Mouse (Mus musculus): ENCODE data around the gene Usp9x.

Gene Usp9x

DNA sequence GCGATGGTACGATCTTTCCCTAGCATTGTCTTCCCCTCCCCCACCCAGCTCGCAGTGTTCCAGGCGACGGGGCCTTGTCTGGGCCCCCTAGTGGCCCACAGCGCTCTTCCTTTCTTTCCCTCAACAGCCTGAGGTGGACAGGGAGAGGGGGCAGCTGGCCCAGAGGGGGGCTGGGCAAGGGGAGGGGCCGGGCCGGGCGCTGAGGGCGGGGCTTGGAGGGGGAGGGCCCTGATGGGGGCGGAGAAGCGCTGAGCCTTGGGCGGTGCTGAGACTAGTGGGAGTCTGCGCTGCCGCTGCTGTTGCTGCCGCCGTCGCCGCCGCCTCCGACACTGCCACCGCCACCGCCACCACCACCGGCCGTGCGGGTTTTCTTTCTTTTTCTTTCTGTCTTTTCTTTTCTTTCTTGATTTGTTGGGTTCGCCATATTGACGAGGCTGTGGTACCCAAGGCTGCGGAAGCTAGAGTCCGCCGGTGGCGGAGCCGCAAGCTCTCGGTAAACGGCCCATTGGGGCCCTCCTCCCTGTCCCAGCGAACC is at the start of gene Usp9x:
TSS of gene Usp9x (plus strand) at position 258 of the 535 bp plus-strand sequence.
- in situ Hi-C loops (cut with MseI, MboI): no loop called here

- in situ Hi-C loops (cut with MseI, MboI): no loop called here
Observed at GRCm38 (mm10) chrX:13022547-13023310, 48.6 kb upstream of the Usp9x start.

GRCm38 (mm10) chrX:13024539-13025202 is 46.6 kb upstream of the Usp9x start:
- in situ Hi-C loops (cut with MseI, MboI): no loop called here

- in situ Hi-C loops (cut with MseI, MboI): no loop called here
Observed at GRCm38 (mm10) chrX:13025286-13025685, 46.0 kb upstream of the Usp9x start.

GRCm38 (mm10) chrX:13028156-13028555 is 43.1 kb upstream of the Usp9x start:
- in situ Hi-C loops (cut with MseI, MboI): no loop called here

DNA sequence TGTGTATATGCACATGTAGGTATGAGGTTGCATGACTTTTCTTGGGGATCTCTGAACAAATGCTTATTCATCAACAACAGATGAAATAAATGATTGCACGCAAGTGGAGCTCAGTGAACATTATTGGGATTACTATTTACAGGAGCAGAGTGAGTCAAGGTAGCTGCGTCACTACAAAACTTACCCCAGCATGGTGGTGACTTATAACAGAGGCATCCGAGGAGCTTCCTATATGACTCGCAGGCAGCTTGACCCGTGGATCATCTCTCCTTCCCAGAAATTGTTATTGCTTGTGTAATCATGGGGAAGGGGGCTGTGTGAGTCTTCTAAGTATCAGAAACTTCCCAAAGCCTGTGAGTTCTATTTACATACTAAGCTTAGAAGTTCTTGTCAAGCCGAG is 41.3 kb upstream of the Usp9x start:
- in situ Hi-C loops (cut with MseI, MboI): no loop called here

DNA sequence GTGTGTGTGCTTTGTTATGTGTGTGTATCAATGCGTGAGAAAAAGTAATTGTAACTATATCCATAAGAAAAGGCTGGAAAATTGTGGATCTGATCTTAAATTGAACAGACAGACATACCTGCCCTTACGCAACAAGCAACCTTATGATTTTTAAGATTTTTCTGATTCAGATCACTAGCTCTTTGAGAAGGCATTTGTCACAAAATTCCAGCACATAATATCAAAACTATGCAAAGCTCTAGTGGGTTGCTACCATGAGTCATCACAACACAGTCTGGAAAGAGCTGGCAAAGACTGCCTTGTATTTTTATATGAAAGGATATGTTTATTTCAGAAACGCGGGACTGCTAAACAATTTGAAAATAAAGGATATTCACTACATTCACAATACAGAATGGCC is 34.2 kb upstream of the Usp9x start:
- in situ Hi-C loops (cut with MseI, MboI): no loop called here

DNA sequence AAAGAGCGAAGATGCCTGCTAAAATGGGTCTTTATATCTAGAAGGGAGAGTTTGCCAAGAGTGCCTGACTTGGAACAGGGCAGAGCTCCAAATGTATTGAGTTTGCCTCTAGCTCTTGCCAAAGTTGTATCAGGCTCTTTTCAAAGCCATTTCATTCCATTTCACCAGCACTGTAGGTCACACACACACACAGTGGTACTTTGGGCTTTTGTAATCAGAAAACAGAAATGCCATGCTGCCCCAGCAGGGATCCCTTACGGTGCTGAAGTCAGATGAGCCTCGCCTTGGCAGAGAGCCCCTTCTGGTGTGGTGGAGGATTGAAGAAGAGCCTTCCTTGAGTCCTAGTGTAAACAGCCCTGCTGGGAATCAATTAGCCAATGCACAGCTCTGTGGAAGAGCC is 32.1 kb upstream of the Usp9x start:
- in situ Hi-C loops (cut with MseI, MboI): no loop called here

DNA sequence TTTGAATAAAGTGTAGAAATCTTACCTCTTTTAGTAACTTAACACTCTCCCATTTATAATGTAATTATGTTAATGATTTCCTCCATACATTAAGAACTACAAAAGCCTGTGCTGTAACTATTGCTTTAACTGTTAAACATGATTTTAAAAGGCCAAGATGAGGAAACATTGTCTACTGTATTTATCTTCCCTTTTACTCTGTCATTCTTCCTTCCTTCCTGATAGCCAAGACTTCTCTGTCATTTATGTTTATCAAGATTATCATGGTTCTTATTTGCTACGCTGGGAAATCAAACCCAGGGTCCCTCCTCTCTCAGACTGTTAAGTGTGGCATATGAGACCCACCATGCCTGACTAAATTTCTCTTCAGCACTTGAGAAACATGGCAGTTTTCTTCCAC is 30.9 kb upstream of the Usp9x start:
- in situ Hi-C loops (cut with MseI, MboI): no loop called here

- in situ Hi-C loops (cut with MseI, MboI): no loop called here
Observed at GRCm38 (mm10) chrX:13041630-13042129, 29.6 kb upstream of the Usp9x start.

DNA sequence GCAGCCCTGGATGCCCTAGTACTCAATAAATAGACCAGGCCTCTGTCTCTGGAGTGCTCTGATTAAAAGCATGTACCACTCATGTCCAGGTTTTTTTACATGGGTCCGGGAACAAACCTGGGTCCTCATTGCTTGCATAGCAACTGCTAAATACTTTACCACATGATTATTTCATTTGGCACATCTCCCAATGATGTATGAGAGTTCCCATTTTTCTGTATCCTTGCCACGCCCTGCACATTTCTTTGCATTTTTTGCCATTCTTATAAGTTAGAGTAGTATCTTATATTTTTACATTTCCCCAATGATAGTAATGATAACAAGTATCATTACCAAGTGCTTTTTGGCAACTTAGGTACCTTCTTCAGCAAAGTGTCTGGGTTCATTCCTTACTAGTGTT is 27.5 kb upstream of the Usp9x start:
- in situ Hi-C loops (cut with MseI, MboI): no loop called here

GRCm38 (mm10) chrX:13044666-13045065 is 26.6 kb upstream of the Usp9x start:
- in situ Hi-C loops (cut with MseI, MboI): no loop called here

GRCm38 (mm10) chrX:13046893-13047435 is 24.3 kb upstream of the Usp9x start:
- in situ Hi-C loops (cut with MseI, MboI): no loop called here

DNA sequence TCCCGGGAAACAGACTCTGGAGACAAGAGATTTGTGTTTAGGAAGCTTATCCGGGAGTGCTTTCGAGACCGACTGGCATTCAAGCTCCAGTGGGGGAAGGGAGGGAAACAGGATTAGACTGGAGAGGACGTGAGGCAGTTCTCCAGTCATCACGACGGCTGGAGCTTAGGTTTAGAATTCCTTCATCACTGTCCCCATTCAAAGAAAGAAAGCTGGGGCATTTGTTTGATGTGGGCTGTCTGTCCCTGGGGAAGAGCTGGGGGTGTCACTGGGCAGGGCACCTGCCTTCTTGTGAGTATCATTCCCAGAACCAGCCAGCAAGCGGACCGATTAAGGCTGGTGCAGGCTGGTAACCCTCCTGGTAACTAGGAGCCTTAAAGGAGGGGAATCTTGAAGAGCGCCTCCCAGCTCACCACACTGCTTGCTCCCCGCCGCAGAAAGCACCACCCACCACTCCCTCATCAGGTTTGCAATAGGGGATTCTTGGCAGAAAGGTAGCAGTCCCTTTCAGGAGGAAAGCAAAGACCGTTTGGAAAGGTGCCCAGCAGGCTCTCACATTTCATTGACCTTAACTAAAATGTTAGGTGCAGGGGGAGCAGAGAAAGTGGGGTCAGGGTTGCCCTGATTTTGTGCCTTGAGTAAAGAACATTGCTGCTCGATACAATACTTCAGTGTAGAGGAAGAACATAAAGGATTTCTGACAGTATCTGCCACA is 23.5 kb upstream of the Usp9x start:
- in situ Hi-C loops (cut with MseI, MboI): no loop called here

DNA sequence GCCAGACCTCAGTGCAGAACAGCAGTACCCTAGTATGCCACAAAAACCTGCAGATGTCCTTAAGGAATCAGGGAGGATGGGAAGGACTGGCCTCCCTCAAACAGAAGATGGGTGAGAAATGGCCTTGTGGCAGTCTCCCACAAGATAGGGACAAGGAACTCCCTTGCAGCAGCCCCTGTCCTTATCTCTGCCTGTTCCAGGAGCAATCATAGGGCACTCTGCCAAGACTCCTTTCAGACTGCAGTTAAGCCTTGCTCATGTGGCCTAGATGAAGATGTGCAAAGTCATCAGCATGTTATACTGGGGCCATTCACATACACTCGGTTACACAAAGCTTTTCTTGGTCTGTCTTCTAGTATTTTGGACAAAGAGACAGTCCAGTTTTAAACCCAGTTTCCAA is 16.7 kb upstream of the Usp9x start:
- in situ Hi-C loops (cut with MseI, MboI): no loop called here

- in situ Hi-C loops (cut with MseI, MboI): no loop called here
Observed at GRCm38 (mm10) chrX:13061961-13062360, 9.3 kb upstream of the Usp9x start.

DNA sequence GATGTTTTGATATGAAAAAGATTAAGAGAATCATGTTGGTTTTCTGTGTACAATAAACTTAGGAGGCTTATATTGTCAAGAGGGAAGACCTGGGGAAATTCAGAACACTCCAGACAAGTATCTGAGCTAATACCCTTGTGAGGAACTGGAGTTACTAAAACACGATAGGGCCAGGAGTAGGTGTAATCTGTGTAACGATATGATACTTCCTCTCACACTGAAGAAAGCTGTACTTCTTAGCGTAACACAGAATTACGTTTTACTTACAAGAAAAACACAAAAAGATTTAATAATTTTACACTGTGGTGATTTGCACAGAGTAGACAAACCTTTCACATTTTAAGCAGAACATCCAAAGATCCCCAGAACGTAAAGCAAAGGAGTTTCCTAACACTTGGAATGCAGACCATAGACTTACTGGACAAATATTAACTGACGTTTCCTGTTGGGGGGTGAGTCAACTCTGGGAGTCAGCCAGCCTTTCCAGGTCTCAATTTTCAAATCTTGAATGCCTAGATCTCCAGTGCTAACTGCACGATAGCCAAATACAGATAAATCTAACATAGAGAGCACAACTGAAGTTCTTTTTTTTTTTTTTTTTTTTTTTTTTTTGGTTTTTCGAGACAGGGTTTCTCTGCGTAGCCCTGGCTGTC is 6.9 kb upstream of the Usp9x start:
- in situ Hi-C loops (cut with MseI, MboI): no loop called here

- in situ Hi-C loops (cut with MseI, MboI): no loop called here
Observed at GRCm38 (mm10) chrX:13070206-13070572, 1.1 kb upstream of the Usp9x start.

- in situ Hi-C loops (cut with MseI, MboI): no loop called here
Observed at GRCm38 (mm10) chrX:13070573-13071240, 591 bp upstream of the Usp9x start.

DNA sequence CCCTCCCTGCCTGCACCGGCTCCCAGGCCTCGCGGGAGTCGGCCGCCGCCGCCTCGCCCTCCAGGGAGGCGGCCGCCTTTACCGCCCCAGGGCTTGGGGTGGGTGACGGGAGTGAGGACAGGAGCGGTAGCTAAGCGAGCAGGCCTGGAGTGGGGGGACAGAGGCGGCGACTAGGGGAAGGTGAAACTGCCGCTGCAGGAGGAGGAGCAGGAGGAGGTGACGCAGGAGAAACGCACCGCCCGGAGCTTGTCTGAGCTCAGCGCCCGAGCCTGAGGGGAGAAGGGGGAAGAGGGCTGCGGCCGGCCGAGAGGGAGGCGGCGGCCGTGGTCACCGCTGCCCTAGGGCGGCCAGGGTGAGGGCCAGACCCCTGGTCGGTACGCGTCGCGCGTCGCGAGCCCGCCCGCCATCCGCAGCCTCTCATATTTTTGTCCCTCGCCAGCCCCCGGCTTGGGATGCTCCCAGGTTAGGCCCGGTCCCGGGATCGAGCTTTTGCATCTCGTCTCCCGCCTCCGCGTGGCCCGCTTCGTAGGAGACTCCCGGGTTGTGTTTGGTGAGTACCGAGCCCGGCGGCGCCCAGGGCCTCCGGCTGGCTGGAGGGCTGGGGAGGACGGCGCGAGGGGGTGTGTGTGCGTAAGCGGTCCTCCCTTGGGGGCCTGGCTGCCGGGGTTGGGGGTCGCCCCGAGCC is 620 bp downstream of the Usp9x start:
- in situ Hi-C loops (cut with MseI, MboI): no loop called here

Data from mouse trophoblast stem cell (cell line).